Mouse (Mus musculus): Measurements from ENCODE around the gene Zgrf1.

Gene Zgrf1

GRCm38 (mm10) chr3:127554723-127555122, 1.4 kb downstream of the Zgrf1 start:
- in situ Hi-C loops (cut with MseI, MboI): no loop called here

GRCm38 (mm10) chr3:127558201-127558600, 4.9 kb downstream of the Zgrf1 start:
- in situ Hi-C loops (cut with MseI, MboI): no loop called here

- in situ Hi-C loops (cut with MseI, MboI): no loop called here
Observed at GRCm38 (mm10) chr3:127562974-127563373, 9.7 kb downstream of the Zgrf1 start.

- in situ Hi-C loops (cut with MseI, MboI): no loop called here
Observed at GRCm38 (mm10) chr3:127565129-127565528, 11.8 kb downstream of the Zgrf1 start.

- in situ Hi-C loops (cut with MseI, MboI): no loop called here
Observed at GRCm38 (mm10) chr3:127572557-127572956, 19.3 kb downstream of the Zgrf1 start.

GRCm38 (mm10) chr3:127597136-127597535, 43.8 kb downstream of the Zgrf1 start:
- in situ Hi-C loops (cut with MseI, MboI): no loop called here

- in situ Hi-C loops (cut with MseI, MboI): no loop called here
Observed at GRCm38 (mm10) chr3:127608109-127608508, 54.8 kb downstream of the Zgrf1 start.

GRCm38 (mm10) chr3:127625296-127625695, 72.0 kb downstream of the Zgrf1 start:
- in situ Hi-C loops (cut with MseI, MboI): loop anchor here (5.0 to 25.0 kb wide), 2 partner anchors 137 to 312 kb away; no protein-coding TSS in a partner anchor

GRCm38 (mm10) chr3:127625701-127626399, 72.6 kb downstream of the Zgrf1 start:
- in situ Hi-C loops (cut with MseI, MboI): loop anchor here (5.0 to 25.0 kb wide), 2 partner anchors 136 to 311 kb away; no protein-coding TSS in a partner anchor

GRCm38 (mm10) chr3:127626524-127626923, 73.2 kb downstream of the Zgrf1 start:
- in situ Hi-C loops (cut with MseI, MboI): loop anchor here (5.0 to 25.0 kb wide), 2 partner anchors 136 to 311 kb away; no protein-coding TSS in a partner anchor

- in situ Hi-C loops (cut with MseI, MboI): loop anchor here (5.0 to 25.0 kb wide), 2 partner anchors 135 to 310 kb away; no protein-coding TSS in a partner anchor
Observed at GRCm38 (mm10) chr3:127627151-127627955, 74.1 kb downstream of the Zgrf1 start.

- in situ Hi-C loops (cut with MseI, MboI): loop anchor here (5.0 to 25.0 kb wide), 2 partner anchors 134 to 309 kb away; no protein-coding TSS in a partner anchor
Observed at GRCm38 (mm10) chr3:127627956-127628310, 74.6 kb downstream of the Zgrf1 start.

- in situ Hi-C loops (cut with MseI, MboI): loop anchor here (5.0 to 25.0 kb wide), 2 partner anchors 134 to 309 kb away; no protein-coding TSS in a partner anchor
Observed at GRCm38 (mm10) chr3:127628311-127629184, 75.3 kb downstream of the Zgrf1 start.

- in situ Hi-C loops (cut with MseI, MboI): loop anchor here (25.0 kb wide), 1 partner anchor 307 kb away; no protein-coding TSS in a partner anchor
Observed at GRCm38 (mm10) chr3:127630190-127630589, 76.9 kb downstream of the Zgrf1 start.

- in situ Hi-C loops (cut with MseI, MboI): loop anchor here (25.0 kb wide), 1 partner anchor 306 kb away; no protein-coding TSS in a partner anchor
Observed at GRCm38 (mm10) chr3:127630735-127631372, 77.6 kb downstream of the Zgrf1 start.

GRCm38 (mm10) chr3:127631582-127631981, 78.3 kb downstream of the Zgrf1 start:
- in situ Hi-C loops (cut with MseI, MboI): loop anchor here (25.0 kb wide), 1 partner anchor 306 kb away; no protein-coding TSS in a partner anchor

GRCm38 (mm10) chr3:127632531-127632930, 79.2 kb downstream of the Zgrf1 start:
- in situ Hi-C loops (cut with MseI, MboI): loop anchor here (25.0 kb wide), 1 partner anchor 305 kb away; no protein-coding TSS in a partner anchor

- in situ Hi-C loops (cut with MseI, MboI): loop anchor here (25.0 kb wide), 1 partner anchor 304 kb away; no protein-coding TSS in a partner anchor
Observed at GRCm38 (mm10) chr3:127633080-127634032, 80.1 kb downstream of the Zgrf1 start, which contains the start of gene Neurog2. Gene Neurog2 (plus strand): TSS chr3:127633135.

Measured in mouse trophoblast stem cell (cell line).